Mouse (Mus musculus) ovary, postnatal 14 days (tissue): Measurements from ENCODE around the gene Pgls.
A peak's percentile ranks its signal among the peaks of the same experiment; 100 is the strongest.

Experiments
- DNase-seq: peaks from one replicate; pipeline ENCODE4 v3.0.0; 2022; ENCODE audit warnings: low spot score

Pgls gene

GRCm38 (mm10) chr8:71569366-71570290 lies 22.3 kb upstream of the Pgls start:
- DNase-seq: peak; percentile 90

GRCm38 (mm10) chr8:71570291-71570954 lies 21.6 kb upstream of the Pgls start:
- peak; percentile 82 for DNase-seq

GRCm38 (mm10) chr8:71572077-71572476 lies 19.9 kb upstream of the Pgls start:
- DNase-seq: no peak

- DNase-seq: peak; percentile 65
Measured at GRCm38 (mm10) chr8:71572847-71573633, 18.9 kb upstream of the Pgls start.

- no peak for DNase-seq
Measured at GRCm38 (mm10) chr8:71574426-71574825, 17.6 kb upstream of the Pgls start.

GRCm38 (mm10) chr8:71575020-71575419 lies 17.0 kb upstream of the Pgls start:
- no peak for DNase-seq

- DNase-seq: no peak
Measured at GRCm38 (mm10) chr8:71577856-71578387, 14.1 kb upstream of the Pgls start.

- DNase-seq: no peak
Measured at GRCm38 (mm10) chr8:71579009-71579408, 13.0 kb upstream of the Pgls start.

GRCm38 (mm10) chr8:71579476-71579875 lies 12.5 kb upstream of the Pgls start:
- DNase-seq: no peak

GRCm38 (mm10) chr8:71580201-71580600 lies 11.8 kb upstream of the Pgls start:
- no peak for DNase-seq

GRCm38 (mm10) chr8:71586891-71587290 lies 5.1 kb upstream of the Pgls start:
- no peak for DNase-seq

GRCm38 (mm10) chr8:71588762-71589161 lies 3.2 kb upstream of the Pgls start:
- no peak for DNase-seq

GRCm38 (mm10) chr8:71591017-71591416 lies 959 bp upstream of the Pgls start:
- DNase-seq: no peak

- peak; percentile 69 for DNase-seq
Measured at GRCm38 (mm10) chr8:71592374-71593170, 596 bp downstream of the Pgls start.

GRCm38 (mm10) chr8:71593556-71594323 lies 1.8 kb downstream of the Pgls start:
- DNase-seq: no peak

- DNase-seq: no peak
Measured at GRCm38 (mm10) chr8:71594324-71594722, 2.3 kb downstream of the Pgls start.

GRCm38 (mm10) chr8:71595862-71596261 lies 3.9 kb downstream of the Pgls start:
- DNase-seq: peak; percentile 89

- DNase-seq: no peak
Measured at GRCm38 (mm10) chr8:71596384-71596783, 4.4 kb downstream of the Pgls start.

- no peak for DNase-seq
Measured at GRCm38 (mm10) chr8:71596798-71597197, 4.8 kb downstream of the Pgls start.

- no peak for DNase-seq
Measured at GRCm38 (mm10) chr8:71597451-71597850, 5.5 kb downstream of the Pgls start, which contains the start of gene Fam129c. Fam129c (plus strand) TSS chr8:71597648.
